Mouse (Mus musculus) brain, embryonic 14.5 days (tissue): ENCODE measurements around the gene Svbp. TPM values are rescaled to one million over a fixed set of nuclear protein-coding genes. Genes with fewer than 3 reads are reported as not detected.

Experiments
- DNase-seq: peaks from one replicate; pipeline ENCODE4 v3.0.0-alpha.2; 2011; ENCODE audit warnings: low read depth
- CTCF ChIP-seq: fragments of 200-500 bp; IDR thresholded peaks from 2 replicates; pipeline ENCODE4 v1.5.1; 2012; ENCODE audit warnings: inconsistent platforms, mild to moderate bottlenecking, moderate library complexity, borderline replicate concordance; ENCODE audit not compliant: insufficient read depth, insufficient read length; ENCODE audit errors: extremely low read depth
- POLR2A ChIP-seq: fragments of 200-500 bp; IDR thresholded peaks from 2 replicates; pipeline ENCODE4 v1.6.1; 2012; ENCODE audit warnings: mild to moderate bottlenecking, inconsistent platforms, borderline replicate concordance; ENCODE audit not compliant: poor library complexity, insufficient read depth, insufficient read length, severe bottlenecking; ENCODE audit errors: extremely low read depth
- polyA plus RNA-seq: library from polyadenylated mRNA; depleted of rRNA; stranded (reverse); fragments of >200 nt; gene quantifications from 2 replicates; pipeline ENCODE4 v1.2.3, GENCODE M21; 2012

Gene Svbp
- polyA plus RNA-seq, 1 experiment = 132 TPM

GRCm38 (mm10) chr4:119195582-119196320, 645 bp downstream of the Svbp start:
- DNase-seq = no peak
- TF ChIP-seq CTCF = no peak
- no peak for TF ChIP-seq POLR2A

- TF ChIP-seq CTCF = no peak
- TF ChIP-seq POLR2A = no peak
- no peak for DNase-seq
Observed at GRCm38 (mm10) chr4:119198105-119198504, 3.0 kb downstream of the Svbp start.

- no peak for TF ChIP-seq POLR2A
- TF ChIP-seq CTCF = peak; percentile 93
Observed at GRCm38 (mm10) chr4:119204672-119205071, 9.6 kb downstream of the Svbp start.

GRCm38 (mm10) chr4:119216667-119217066, 21.6 kb downstream of the Svbp start:
- peak; percentile 34 for DNase-seq
- TF ChIP-seq CTCF = no peak
- no peak for TF ChIP-seq POLR2A

More at GRCm38 (mm10) chr4:119204672-119205071, 9.6 kb downstream of the Svbp start:
- DNase-seq = peak; percentile 88

GRCm38 (mm10) chr4:119218169-119218568, 23.1 kb downstream of the Svbp start, which contains the start of gene Tmem269:
Tmem269 (minus strand) TSS chr4:119218217.
- no peak for DNase-seq
- TF ChIP-seq CTCF (no peak), POLR2A (no peak)

- peak; percentile 68; the same call in 1 of the 2 replicates for TF ChIP-seq CTCF
- TF ChIP-seq POLR2A = no peak
- peak; percentile 39 for DNase-seq
Observed at GRCm38 (mm10) chr4:119223696-119224095, 28.6 kb downstream of the Svbp start.

GRCm38 (mm10) chr4:119224534-119224933, 29.4 kb downstream of the Svbp start:
- TF ChIP-seq CTCF = no peak
- no peak for TF ChIP-seq POLR2A
- DNase-seq = no peak

GRCm38 (mm10) chr4:119225719-119226118, 30.6 kb downstream of the Svbp start:
- no peak for DNase-seq
- TF ChIP-seq POLR2A = no peak
- TF ChIP-seq CTCF = no peak

GRCm38 (mm10) chr4:119226751-119227150, 31.6 kb downstream of the Svbp start:
- TF ChIP-seq POLR2A = no peak
- no peak for TF ChIP-seq CTCF
- no peak for DNase-seq

- peak; percentile 38; the same call in 1 of the 2 replicates for TF ChIP-seq POLR2A
- TF ChIP-seq CTCF = no peak
- DNase-seq = peak; percentile 99
Observed at GRCm38 (mm10) chr4:119232410-119233255, 37.5 kb downstream of the Svbp start, which contains the start of the genes AU022252 and P3h1. AU022252 (minus strand) TSS chr4:119232712. P3h1 (plus strand) TSS chr4:119232915.

- DNase-seq = peak; percentile 87
Observed at GRCm38 (mm10) chr4:119233256-119233901, 38.3 kb downstream of the Svbp start.

GRCm38 (mm10) chr4:119234348-119234747, 39.2 kb downstream of the Svbp start:
- DNase-seq = no peak
- TF ChIP-seq POLR2A (no peak), CTCF (no peak)

More at GRCm38 (mm10) chr4:119233256-119233901, 38.3 kb downstream of the Svbp start:
- TF ChIP-seq POLR2A = no peak
- TF ChIP-seq CTCF = peak; percentile 36; the same call in 1 of the 2 replicates
